Mouse (Mus musculus) fat pad, adult 2 months (tissue): ENCODE data around the gene Armc6.
"Not testable (repeated sequence)": the region's sequence is repeated elsewhere in the genome, so short reads cannot be mapped to it uniquely, and the experiment has no call there.

ENCODE experiments used
- DNase-seq: peaks from one replicate; pipeline ENCODE4 v3.0.0-alpha.2; 2011; ENCODE audit warnings: low read depth, low spot score; ENCODE audit errors: extremely low read depth

Armc6 gene

DNA sequence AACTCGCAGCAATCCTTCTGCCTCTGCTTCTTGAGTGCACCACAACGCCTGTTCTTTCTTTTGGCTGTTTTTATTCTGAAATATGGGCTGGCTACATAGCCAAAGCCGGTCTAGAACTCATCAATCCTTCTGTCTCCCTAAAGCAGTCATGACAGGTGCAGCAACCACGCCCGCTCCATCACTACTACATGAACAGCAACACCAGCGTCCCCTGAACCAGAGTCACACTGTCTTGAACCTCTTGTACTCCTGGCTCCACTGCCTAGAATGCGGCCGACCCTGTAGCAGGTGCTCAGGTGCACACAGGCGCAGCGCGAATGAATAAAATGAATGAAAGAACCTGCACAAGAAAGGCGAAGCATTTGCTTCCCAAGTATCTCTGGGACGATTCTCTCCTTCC is 660 bp downstream of the Armc6 start:
- DNase-seq, result no peak

DNA sequence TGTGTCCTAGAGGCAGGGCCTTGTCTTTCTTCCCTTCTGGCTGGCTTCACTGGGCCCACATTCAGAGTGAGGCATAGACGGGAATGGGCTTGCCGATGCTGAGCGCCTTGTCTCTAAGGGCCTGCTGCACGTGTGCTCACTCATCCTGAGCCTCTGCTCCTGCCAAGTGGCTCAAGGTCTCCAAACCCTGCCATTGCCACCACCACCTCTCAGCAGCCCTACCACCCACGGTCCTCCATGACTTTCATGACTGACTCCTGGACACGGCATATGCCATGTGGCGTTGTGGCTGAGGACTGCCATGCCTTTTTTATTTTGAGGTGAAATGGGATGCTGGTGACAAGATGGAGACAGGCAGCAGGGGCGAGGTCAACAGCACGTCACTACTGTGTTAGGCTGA is 3.4 kb downstream of the Armc6 start:
- DNase-seq, result no peak

GRCm38 (mm10) chr8:70227997-70228396 is 6.3 kb downstream of the Armc6 start:
- DNase-seq, result no peak

DNA sequence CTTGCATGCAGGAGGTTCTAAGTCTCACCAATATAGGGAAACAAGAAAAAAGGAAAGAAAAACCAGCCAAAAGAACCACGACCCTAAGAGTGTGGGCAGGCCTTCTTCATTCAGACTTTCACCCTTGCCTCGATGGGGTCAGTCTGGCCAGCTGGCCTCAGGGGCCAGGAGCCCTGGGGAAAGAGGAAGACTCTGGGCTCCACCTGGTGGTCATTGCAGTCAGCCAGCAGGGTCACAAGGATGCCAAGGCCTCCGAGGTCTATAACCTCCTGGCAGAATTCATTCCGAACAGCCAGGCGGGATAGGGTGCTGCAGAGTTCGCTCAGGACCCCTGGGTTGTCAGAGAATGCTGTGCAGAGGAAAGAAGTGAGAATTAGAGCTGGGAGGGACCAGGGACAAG is 10.9 kb downstream of the Armc6 start:
- no peak for DNase-seq

GRCm38 (mm10) chr8:70222041-70222440 is 12.2 kb downstream of the Armc6 start:
- DNase-seq, result no peak

- DNase-seq, result no peak
These were observed 13.4 kb downstream of the Armc6 start for GRCm38 (mm10) chr8:70220911-70221310.

DNA sequence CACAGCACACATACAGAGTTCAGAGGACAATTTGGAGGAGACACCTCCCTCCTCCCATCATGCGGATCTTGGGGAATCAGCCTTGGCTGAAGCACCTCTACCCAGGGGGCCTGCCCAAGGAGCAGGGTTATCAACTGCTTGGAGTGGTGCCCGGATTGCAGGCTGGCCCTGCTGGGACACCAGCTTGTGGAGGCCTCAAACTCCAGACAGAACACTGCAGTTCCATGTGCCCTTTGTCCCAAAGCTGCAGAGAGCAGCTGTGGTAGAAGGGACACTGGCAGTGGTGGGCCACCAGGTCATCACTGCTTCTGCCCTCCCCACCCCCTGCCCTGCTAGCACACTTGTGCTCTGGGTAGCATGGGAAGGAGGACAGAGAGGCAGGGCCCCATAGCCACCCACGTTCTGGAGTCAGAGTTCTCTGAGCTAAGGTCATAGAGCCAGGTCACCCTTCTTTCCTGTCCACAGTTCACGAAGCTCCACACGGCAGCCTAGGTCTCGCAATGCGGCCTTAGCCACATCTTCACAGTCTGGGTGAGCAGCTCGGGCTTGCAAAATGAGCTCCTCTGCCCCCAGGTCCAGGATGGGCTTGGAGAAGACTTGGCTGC is 13.9 kb downstream of the Armc6 start:
- DNase-seq, result no peak

- no peak for DNase-seq
These were observed 15.1 kb downstream of the Armc6 start for GRCm38 (mm10) chr8:70219107-70219684.

GRCm38 (mm10) chr8:70217441-70217840 is 16.8 kb downstream of the Armc6 start:
- no peak for DNase-seq

GRCm38 (mm10) chr8:70216566-70216965 is 17.7 kb downstream of the Armc6 start:
- no peak for DNase-seq

GRCm38 (mm10) chr8:70216161-70216560 is 18.1 kb downstream of the Armc6 start:
- not testable (repeated sequence) for DNase-seq

GRCm38 (mm10) chr8:70215092-70215491 is 19.2 kb downstream of the Armc6 start:
- DNase-seq, result no peak

DNA sequence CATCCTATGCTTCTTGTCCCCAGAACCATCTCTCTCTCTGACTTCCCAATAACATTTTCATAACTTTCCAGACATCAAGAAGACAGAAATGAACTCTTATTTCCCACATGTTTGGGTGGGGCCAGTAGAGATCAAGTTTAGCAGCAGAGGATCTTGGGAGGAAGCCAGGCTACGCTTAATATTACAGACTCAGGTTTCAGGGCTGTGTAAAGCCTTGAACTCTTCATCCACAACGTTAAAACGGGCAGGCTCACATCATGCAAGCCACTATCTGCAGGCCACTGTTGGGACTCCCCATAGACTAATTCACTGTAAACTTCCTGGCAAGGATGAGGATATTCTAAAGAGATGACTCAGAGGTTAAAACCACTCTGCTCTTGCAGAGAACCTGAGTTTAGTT is 19.9 kb downstream of the Armc6 start:
- no peak for DNase-seq

DNA sequence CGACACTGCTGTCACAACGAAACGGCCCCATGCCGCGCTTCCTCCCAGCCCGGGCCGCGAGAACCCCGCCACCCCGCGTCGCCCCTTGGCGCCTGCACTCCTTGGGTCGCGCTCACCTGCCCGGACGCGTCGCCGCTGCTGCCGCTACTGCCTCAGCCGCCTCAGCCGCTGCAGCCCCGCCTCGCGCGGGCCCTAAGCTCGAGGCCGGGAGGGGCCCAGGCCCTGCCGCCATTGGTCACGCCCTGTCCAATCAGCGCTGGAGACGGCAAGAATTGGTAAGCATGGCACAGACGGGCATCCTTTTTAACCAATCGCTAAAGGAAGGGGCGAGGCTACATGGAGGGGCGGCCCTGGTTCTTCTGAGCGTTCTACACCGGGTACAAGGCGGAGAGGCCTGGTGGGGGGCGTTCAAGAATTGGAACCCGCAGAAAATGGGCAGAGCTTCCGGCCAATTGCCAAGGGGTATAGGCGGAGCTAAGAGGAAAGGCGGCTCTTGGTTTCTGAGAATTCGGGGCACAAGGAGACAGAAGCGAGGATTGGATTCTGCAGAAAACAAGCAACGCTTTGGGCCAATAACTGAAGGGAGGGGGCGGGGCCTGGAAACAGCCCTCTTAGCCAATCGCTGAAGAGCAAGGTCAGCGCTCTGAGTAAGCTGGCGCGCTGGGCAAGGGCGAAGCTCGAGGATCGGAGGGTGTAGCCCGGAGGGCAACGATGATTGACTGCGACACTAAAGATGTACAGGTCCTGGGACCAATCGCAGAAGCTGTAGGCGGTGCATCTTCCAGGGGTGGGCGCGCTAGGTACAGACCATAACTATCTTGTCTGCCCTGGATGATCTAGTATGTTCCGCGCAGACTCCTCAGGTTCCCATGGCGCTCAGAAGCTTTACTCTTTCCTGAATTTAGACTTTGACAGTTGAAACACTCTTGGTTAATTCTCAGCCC is 21.9 kb downstream of the Armc6 start, which contains the start of gene Slc25a42:
Gene Slc25a42, minus strand, starts transcription at position 194 of the 944 bp plus-strand sequence.
- peak; percentile 93 for DNase-seq

DNA sequence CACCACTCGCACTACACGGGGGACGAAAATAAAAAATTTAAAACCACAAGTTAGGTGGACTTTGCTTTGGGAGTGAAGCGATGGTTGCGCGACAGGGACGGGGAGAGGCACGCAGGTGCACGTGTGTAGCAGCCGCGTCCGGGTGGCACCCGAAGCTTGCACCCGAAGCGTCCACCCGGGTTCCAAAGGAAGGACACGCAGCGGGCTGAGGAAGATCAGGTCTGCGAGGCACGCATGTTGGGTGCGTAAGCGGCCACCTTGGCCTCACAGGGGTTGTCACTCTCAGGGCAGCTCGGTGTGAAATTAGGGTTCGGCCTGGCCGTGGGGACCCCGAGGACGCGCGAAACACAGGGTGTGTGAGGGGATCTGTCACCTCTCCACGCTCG is 22.5 kb downstream of the Armc6 start:
- DNase-seq, result no peak

- no peak for DNase-seq
These were observed 23.0 kb downstream of the Armc6 start for GRCm38 (mm10) chr8:70211275-70211674.

DNA sequence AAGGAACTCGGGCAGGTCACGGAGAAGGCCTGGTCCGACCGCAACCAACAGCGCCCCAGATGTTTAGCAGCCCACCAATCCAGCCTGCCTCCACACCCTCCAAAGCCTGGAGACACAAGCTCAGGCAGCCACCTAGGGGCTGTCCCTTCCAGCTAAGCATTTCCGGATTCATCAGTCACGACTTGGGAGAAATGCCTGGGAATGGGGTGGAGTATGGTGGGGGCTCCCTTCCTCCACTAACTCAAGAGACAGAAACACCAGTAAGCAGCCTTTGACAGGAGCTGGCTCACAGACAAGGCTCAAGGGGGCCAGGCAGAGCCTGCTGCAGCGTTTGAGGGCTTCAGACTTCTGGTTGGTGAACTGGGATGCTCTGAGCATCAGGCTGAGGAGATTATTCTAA is 23.7 kb downstream of the Armc6 start:
- DNase-seq, result no peak

- no peak for DNase-seq
These were observed 26.1 kb downstream of the Armc6 start for GRCm38 (mm10) chr8:70208130-70208529.

DNA sequence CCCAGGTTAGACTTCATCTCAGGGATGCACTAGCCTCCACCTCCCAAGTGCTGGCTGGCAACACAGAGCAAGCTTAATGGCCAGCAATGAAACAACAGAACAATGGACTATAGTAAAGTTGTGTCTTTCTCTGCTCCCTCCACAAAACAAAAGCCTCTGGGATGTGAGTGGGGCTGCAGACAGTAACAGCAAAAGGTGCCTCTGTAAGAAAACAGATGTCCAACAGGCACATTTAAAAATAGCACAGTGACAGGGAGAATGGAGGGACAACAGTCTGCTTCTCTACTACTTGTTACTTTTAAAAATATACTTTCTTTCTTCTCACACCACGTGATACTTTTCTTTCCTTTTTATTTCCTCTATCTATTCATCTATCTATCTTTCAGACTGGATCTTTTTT is 29.5 kb downstream of the Armc6 start:
- no peak for DNase-seq

- no peak for DNase-seq
These were observed 31.2 kb downstream of the Armc6 start for GRCm38 (mm10) chr8:70203072-70203471.

DNA sequence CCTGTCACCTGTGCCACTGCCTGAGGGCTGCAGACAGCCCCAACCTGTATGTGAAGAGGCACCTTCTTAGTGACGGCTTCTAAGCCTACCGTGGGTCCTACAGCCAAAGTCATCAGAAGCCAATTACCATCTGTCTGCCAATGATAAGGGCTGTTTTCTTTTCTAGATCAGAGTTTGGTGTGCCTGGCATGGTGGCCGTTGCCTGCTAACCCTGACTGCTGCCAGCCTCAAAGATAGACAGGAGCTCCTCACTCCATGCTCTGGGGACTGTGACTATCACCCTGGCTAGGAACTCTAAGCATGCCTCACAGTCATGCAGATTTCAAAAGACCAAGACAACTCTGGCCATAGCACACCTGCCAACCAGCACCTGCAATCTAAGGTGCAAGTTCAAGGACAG is 32.8 kb downstream of the Armc6 start:
- no peak for DNase-seq

DNA sequence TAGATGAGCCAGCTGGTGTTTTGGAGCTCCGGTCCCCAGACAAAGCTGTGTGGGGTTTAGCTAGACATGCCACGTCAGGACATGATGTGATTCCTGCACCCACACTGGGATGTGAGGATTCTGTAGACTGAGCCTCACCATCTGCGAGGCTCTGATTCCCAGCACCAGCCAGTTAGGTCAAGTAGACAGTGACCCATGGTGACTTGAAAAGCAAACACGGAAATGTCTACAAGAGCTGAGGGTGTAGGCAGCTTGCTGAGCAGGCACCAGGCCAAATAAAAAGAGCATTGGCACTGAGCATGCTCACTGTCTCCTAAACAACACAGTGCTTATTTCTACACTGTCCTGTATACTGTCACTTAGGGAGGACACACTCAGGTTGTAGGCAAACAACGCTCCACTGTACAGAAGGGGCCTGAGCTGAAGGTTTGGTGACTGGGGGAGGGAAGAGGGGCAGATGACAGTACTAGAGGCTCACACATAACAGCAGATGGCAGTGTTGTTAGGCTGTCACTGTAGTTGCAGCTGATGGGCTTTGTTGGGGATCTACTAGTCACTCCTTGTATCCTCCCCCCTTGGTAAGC is 34.1 kb downstream of the Armc6 start:
- no peak for DNase-seq
